Mouse (Mus musculus) liver, embryonic 14.5 days (tissue): ENCODE measurements at regions not wholly inside any gene's neighbourhood (a gene's known extent, or its start where the extent isn't known, plus 50 kb on each side); places are given as distances from the start of the nearest gene placed in this dataset.
A peak's percentile ranks its signal among the peaks of the same experiment; 100 is the strongest.
"Not testable (repeated sequence)": the region's sequence is repeated elsewhere in the genome, so short reads cannot be mapped to it uniquely, and the experiment has no call there.

Experiments
- ATAC-seq: fragments of 200-750 bp; cut with Nextera tagmentation; 2 replicates; pipeline ENCODE4 v1.8.0; 2017; ENCODE audit warnings: moderate number of reproducible peaks, mild to moderate bottlenecking, moderate library complexity; ENCODE audit not compliant: insufficient read depth
- DNase-seq, 3 experiments: peaks; one replicate each; pipeline ENCODE4 v3.0.0-alpha.2; 2012 to 2013; ENCODE audit warnings: low read depth in 3 of 3, low spot score in 3 of 3
- H3K27ac ChIP-seq: fragments of 300-500 bp; sonication (generic); 2 replicates; pipeline ENCODE4 v1.5.1; 2014; ENCODE audit warnings: moderate library complexity, mild to moderate bottlenecking, control low read depth, inconsistent platforms
- H3K27me3 ChIP-seq: fragments of 300-500 bp; sonication (generic); 2 replicates; pipeline ENCODE4 v1.6.1; 2014; ENCODE audit warnings: mild to moderate bottlenecking, low read length, moderate library complexity; ENCODE audit not compliant: control insufficient read depth, insufficient read depth
- H3K36me3 ChIP-seq: fragments of 300-500 bp; sonication (generic); replicated peaks from 2 replicates; pipeline ENCODE4 v1.6.1; 2014; ENCODE audit warnings: low read depth; ENCODE audit not compliant: control insufficient read depth, insufficient read depth
- H3K4me1 ChIP-seq, 2 experiments: fragments of 200-500 bp in 1 of 2; fragments of 300-500 bp in 1 of 2; sonication (generic) in 1 of 2; replicated peaks; 2 replicates each; pipeline ENCODE4 v1.6.1; 2012 to 2014; ENCODE audit warnings: antibody characterized with exemption in 1 of 2, inconsistent platforms in 1 of 2, low read length in 1 of 2; ENCODE audit not compliant: control insufficient read depth in 2 of 2, insufficient read depth in 2 of 2
- H3K4me2 ChIP-seq: fragments of 300-500 bp; sonication (generic); 2 replicates; pipeline ENCODE4 v1.6.1; 2014; ENCODE audit warnings: low read depth, mild to moderate bottlenecking, control low read depth, moderate library complexity
- H3K4me3 ChIP-seq, 2 experiments: fragments of 200-500 bp in 1 of 2; fragments of 300-500 bp in 1 of 2; sonication (generic) in 1 of 2; 2 replicates each; pipeline ENCODE4 v1.5.1; 2012 to 2014; ENCODE audit warnings: low read depth in 2 of 2, low read length in 2 of 2, mild to moderate bottlenecking in 2 of 2, control low read depth in 1 of 2, inconsistent platforms in 1 of 2, moderate library complexity in 1 of 2; ENCODE audit not compliant: insufficient read depth in 1 of 2
- H3K9ac ChIP-seq: fragments of 300-500 bp; sonication (generic); replicated peaks from 2 replicates; pipeline ENCODE4 v1.6.1; 2014; ENCODE audit warnings: mild to moderate bottlenecking, control low read depth, moderate library complexity
- H3K9me3 ChIP-seq: fragments of 300-500 bp; sonication (generic); 2 replicates; pipeline ENCODE4 v1.6.1; 2016; ENCODE audit warnings: low read length, mixed read lengths; ENCODE audit not compliant: control insufficient read depth
- CTCF ChIP-seq: IDR thresholded peaks from 2 replicates; pipeline ENCODE4 v1.5.1; 2016; ENCODE audit warnings: antibody characterized with exemption, low read depth, control low read depth
- EP300 ChIP-seq: IDR thresholded peaks from 2 replicates; pipeline ENCODE4 v1.6.1; 2016; ENCODE audit warnings: antibody characterized with exemption, low read depth
- WGBS: fragments of 180-500 bp; shearing (Covaris S2); extraction: QIAGEN DNeasy Blood & Tissue Kit; methylation state at CpG from one replicate; pipeline ENCODE4 v1.1.7; 2014; ENCODE audit not compliant: insufficient replicate concordance; 5-methylcytosine and 5-hydroxymethylcytosine counted together

GRCm38 (mm10) chrX:103553196-103553595, 77.2 kb upstream of the Zcchc13 start:
- Histone ChIP-seq H3K9me3 (no peaks in the 10 kb centered on the region), H3K27ac (no peak overlapping the region), H3K4me3 (no peak overlapping the region), H3K36me3 (no peaks in the 10 kb centered on the region), H3K9ac (no peak overlapping the region), H3K4me2 (no peak overlapping the region), H3K27me3 (no peaks in the 10 kb centered on the region), H3K4me1 (peaks cover 0 to 17% of the 10 kb centered on the region in 2 experiments; a peak in 2 of 4 replicates)
- no peak for DNase-seq
- TF ChIP-seq CTCF (no peak), EP300 (no peak)
- ATAC-seq: no peak
- WGBS: 60% methylated on average over 3 of the region's 3 CpGs

- H3K27me3 ChIP-seq: no peaks in the 10 kb centered on the region
- no peak for TF ChIP-seq CTCF
- no peak for TF ChIP-seq EP300
- no peak for ATAC-seq
- H3K4me2 ChIP-seq: no peak overlapping the region
- H3K4me1 ChIP-seq: peaks cover 0 to 17% of the 10 kb centered on the region in 2 experiments; a peak in 2 of 4 replicates
- DNase-seq: no peak
- no peaks in the 10 kb centered on the region for H3K36me3 ChIP-seq
- no peak overlapping the region for H3K9ac ChIP-seq
- H3K9me3 ChIP-seq: no peaks in the 10 kb centered on the region
- no peak overlapping the region for H3K4me3 ChIP-seq
- no peak overlapping the region for H3K27ac ChIP-seq
- WGBS: 55% methylated on average over 3 of the region's 3 CpGs
Observed at GRCm38 (mm10) chrX:103553605-103554004, 76.8 kb upstream of the Zcchc13 start.

GRCm38 (mm10) chrX:103555041-103555986, 75.1 kb upstream of the Zcchc13 start:
- H3K9me3 ChIP-seq, H3K27ac ChIP-seq, H3K36me3 ChIP-seq, H3K27me3 ChIP-seq, H3K9ac ChIP-seq, DNase-seq, H3K4me2 ChIP-seq, H3K4me3 ChIP-seq: not testable (repeated sequence)
- ATAC-seq: peak; percentile 18; the same call in 1 of the 2 replicates
- 19% methylated on average over 4 of the region's 5 CpGs for WGBS
- H3K4me1 ChIP-seq: peaks cover 0 to 17% of the 10 kb centered on the region in 2 experiments; a peak in 2 of 4 replicates

- DNase-seq: no peak
- Histone ChIP-seq H3K4me3 (no peak overlapping the region), H3K9ac (no peak overlapping the region), H3K4me2 (no peak overlapping the region), H3K27me3 (no peaks in the 10 kb centered on the region), H3K9me3 (no peaks in the 10 kb centered on the region), H3K27ac (no peak overlapping the region), H3K4me1 (peaks cover 0 to 17% of the 10 kb centered on the region in 2 experiments; a peak in 2 of 4 replicates), H3K36me3 (no peaks in the 10 kb centered on the region)
- TF ChIP-seq EP300: no peak
- no peak for TF ChIP-seq CTCF
- 67% methylated on average over 4 of the region's 4 CpGs for WGBS
- no peak for ATAC-seq
Observed at GRCm38 (mm10) chrX:103556046-103556445, 74.3 kb upstream of the Zcchc13 start.

GRCm38 (mm10) chrX:103556681-103557490, 73.5 kb upstream of the Zcchc13 start:
- DNase-seq (peak in 1 of 3 experiments; percentile 9), ATAC-seq (peak; percentile 48; the same call in 1 of the 2 replicates)
- Histone ChIP-seq H3K9me3 (no peaks in the 10 kb centered on the region), H3K36me3 (no peaks in the 10 kb centered on the region), H3K27ac (peak overlapping the region; percentile 41), H3K4me2 (no peak overlapping the region), H3K9ac (no peak overlapping the region), H3K27me3 (no peaks in the 10 kb centered on the region), H3K4me1 (peaks cover 0 to 13% of the 10 kb centered on the region in 2 experiments; a peak in 2 of 4 replicates), H3K4me3 (no peak overlapping the region)
- TF ChIP-seq CTCF: no peak
- TF ChIP-seq EP300: no peak
- WGBS: 31% methylated on average over 7 of the region's 7 CpGs
